Mouse (Mus musculus) ovary, postnatal 14 days (tissue): ENCODE data around the gene Ldb2.

Experiments used
- DNase-seq: peaks from one replicate; pipeline ENCODE4 v3.0.0; 2022; ENCODE audit warnings: low spot score

Ldb2 gene

DNA sequence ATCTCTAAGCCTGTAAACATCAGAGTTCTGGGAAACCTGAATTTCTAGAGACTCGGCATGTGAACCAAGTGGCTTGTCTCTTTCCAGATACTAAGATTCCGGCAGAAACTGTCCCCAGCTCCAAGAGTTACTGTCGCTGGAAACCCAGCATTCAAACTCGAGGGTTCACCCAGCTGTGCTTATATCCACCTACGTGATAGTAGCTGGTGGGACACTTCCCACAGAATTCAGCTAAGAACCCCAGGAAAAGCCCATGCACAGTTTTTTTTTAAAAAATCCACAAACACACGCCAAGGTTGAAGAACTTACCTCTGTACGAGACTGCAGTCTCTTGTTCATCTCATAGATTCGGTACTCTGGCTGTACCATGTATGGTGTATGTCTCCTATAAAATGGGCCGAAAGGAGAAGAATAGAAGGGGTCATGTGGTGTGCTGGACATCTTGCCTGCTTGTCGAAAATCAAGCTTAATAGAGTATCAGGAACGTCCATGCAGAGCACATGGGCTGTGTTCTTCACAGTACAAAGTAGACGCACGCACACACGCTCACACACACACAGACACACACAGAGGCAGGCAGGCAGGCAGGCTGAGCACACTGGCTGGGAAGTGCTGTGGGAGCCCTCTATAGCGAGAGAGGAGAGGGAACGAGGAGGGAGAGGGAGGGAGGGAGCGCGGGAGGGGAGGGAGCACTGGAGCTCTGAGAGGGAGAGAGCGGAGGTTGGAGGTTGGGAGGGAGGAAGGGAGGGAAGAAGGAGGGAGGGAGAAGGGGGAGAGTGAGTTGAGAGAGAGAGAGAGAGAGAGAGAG, at the start of gene Ldb2:
Gene Ldb2 (minus strand): TSS at position 628 of the 808 bp plus-strand sequence.
- peak; percentile 33 for DNase-seq

DNA sequence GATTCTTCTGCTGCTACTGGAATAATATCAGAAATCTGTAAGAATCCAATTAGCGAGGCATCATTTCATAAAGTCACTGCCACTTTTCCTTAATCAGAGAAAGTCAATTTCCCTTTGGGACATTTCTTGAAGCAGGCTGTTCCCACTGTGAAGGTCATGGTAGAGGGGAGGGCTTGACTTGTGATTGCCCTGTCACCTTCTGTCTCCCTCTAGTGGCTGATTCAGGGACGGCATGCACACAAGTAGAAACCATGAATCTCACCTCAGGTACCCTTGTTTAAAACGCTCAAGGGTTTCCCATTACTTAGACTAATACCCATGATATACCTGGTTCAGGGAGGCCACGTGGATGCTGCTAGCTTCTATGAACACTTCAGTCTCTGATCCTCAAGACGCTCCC, 31.8 kb upstream of the Ldb2 start:
- peak; percentile 27 for DNase-seq

DNA sequence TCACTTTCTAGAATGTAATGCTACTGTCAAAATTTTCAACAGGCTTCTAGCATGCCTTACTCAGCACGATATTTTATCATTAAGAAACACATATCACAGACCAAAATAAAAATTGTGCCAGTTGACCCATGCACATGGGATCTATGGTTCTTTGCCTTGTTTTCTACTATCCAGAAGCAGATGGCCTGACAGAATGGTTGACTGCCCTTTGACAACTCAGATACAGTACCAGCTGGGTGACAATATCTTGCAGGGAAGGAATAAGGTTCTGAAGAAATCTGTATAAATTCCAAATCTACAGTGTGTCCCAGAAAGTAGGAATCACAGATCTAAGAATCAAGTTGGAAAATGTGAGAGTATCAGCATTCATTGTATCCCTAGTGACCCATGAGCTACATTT, 16.0 kb upstream of the Ldb2 start:
- no peak for DNase-seq

DNA sequence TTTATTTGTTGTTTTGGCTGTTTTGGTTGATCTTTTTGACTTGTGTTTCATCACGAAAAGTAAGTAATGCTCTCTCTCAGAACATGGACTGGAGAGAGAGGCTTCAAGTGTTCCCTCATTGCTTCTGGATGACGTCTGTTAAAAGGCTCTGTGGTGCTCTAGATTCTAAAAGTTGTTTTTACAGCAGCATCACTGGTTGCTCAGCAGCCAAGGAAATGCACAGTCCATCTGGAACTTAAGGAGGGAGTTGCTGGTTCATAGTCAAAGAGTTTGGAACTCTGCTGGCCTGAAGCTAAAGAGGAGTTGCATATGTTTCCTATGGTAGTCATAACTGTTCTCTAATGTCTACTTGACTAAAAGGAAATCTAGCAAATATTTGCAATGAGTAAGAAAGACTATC, 6.5 kb upstream of the Ldb2 start:
- DNase-seq, result no peak

DNA sequence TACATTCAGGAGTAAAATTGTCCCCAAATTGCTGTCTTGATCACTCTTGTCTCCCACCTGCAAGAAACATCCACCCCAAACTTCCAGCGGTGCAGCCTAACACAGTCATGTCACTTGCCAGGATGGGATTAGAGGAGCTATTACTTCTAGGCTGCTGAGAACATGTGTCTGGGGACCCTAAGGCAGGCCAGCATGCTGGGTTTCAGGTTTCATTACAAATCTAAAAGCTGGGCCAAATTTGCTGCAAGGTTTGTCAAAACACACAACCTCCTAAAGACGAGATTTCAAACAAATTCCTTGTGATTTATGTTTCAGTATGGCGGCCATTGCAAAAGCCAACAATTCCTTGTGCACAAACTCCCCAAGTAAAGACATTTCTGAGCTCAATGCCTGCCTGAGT, 1.6 kb upstream of the Ldb2 start:
- DNase-seq, result no peak

DNA sequence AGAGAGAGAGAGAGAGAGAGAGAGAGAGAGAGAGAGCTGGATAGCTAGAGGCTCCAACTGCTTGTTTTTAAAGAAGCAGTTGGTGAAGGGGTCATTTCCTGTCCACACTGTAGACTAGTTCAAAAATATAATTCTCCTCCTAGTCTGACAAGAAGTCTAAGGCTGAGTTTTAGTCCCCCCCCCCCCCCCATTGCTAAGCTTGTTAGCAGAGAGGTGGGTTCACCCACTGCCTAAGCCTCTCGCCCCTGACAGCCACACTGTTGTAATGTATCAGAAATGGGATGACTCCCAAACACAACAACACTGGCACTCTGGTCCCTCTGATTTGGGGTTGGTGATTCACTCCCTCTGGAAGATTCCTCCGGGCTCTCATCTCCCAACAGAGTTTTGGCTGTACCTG, 381 bp upstream of the Ldb2 start:
- no peak for DNase-seq

DNA sequence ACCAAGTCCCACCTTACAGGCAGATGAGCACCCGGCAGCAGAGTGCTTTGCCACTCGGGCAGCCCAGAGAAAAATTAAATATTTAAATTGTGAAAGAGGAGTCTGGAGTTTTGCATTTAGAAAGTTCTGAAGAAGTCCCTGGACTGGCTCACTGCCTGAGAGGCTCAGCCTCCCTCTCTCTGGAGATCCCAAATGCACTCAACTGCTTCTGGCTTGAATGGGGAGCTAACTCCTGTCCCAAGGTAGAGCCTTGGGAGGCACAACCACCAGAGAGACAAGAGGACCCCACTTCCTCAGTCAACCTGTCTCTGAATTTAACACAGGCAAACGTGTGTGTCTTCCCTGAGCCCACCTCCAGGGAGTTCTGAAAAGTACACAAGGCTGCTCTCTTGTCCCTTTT, 987 bp downstream of the Ldb2 start:
- DNase-seq, result no peak

DNA sequence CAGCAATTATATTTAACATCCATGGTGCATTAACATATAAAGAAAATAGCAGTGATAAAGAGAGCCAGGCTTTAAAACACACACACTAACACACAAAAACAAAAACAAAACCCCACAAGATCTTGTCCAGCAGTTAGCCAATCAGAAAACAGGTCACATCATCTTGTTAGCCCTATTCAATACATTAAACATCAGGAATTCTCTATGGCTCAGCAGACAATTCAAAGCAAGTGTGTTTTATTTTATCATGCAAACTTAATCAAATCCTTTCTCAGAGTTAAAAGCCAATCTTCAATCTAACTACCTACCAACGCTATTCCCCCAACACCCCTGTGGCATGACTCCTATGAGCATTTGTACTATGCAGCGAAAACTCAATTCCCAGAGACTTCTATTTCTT, 1.4 kb downstream of the Ldb2 start:
- no peak for DNase-seq

DNA sequence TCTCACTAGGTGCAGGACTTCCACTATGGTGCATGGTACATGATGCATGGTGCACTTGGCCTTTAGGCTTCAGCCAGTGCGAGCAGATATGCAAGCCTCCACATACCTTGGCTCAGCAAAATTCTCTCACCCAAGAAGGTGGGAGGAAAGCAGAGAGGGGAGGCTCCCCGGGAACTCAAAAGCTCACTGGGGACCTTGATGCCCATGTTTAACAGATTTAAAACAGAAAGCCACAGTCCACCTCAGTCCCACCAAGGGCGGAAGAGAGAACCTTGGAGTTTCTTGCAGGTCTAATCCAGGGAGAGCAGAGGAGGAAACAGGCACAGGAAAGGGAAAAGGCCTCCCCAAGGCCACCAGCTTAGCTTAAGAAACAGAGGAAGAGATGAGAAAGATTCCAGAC, 14.9 kb downstream of the Ldb2 start:
- DNase-seq, result no peak

DNA sequence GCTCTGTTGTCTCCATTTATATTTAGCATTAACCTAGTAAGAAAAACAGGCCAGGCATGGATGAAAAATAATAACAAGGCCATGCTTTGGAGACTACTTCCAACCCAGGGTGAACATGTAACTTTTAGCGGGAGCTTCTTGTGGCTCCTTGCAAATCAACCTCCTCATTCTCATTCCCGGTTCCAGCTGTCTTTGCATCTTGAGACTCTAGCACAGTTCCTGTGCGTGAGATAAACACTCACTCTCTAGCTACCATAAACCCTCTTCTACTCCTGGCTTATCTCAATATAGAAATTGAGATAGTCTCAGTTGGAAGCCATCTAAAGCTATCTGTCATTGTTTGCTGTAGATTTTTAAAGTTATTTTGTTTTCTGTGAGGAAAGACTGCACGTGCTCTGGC, 20.1 kb downstream of the Ldb2 start:
- no peak for DNase-seq

DNA sequence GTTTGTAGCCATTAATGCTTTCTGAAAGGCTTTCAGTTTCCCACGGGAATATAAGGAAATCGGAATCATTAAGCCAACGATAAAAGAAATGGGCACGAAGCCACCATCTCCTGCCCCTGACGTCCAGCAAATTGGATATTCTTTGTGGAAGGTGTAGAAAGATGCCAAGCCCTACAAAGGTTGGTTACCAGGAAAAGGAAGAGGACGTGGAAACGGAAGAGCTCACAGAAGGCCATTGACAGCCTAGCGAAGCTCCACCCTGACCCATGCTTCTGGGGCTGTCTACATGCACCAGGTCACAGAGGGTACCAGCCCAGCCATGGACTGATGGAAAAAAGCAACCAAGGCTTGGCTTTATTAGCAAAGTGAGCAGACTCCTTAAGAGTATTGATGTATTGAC, 31.0 kb downstream of the Ldb2 start:
- no peak for DNase-seq

DNA sequence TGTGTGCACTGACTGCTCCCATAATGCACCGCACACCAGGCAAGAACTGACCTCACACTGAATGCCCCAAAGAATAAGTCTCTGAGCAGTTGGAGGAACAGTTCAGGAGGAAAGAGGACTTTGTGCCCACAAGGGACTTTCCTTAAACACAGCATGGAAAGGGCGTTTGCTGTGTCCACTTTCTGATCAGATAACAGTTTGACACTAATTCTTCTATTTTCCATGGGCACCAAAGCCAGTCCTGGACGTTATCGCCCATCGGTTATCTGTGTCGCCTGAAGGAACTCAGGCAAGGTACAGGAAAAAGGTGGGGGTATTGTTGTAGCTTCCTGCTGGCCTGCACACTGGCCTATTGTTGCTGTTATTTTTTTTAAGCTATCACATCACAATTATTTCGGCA, 34.6 kb downstream of the Ldb2 start:
- no peak for DNase-seq

DNA sequence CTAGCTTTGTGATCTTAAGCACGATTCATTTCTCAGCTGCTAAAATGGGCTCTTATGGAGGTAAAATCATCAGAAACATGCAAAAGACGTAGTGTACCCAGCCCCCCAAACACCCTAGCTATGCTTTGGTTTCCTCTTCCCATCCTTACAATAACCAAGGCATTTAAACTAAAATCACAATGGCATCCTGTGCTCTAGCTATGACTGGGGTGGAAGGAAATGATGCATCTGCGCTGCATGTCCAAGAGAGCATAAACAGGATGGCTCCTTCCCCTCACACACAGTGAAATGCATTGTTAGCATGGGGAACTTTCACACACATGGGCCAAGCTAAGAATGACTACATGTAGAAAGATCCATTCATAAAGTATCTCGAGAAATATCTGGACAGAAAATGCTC, 40.3 kb downstream of the Ldb2 start:
- no peak for DNase-seq

DNA sequence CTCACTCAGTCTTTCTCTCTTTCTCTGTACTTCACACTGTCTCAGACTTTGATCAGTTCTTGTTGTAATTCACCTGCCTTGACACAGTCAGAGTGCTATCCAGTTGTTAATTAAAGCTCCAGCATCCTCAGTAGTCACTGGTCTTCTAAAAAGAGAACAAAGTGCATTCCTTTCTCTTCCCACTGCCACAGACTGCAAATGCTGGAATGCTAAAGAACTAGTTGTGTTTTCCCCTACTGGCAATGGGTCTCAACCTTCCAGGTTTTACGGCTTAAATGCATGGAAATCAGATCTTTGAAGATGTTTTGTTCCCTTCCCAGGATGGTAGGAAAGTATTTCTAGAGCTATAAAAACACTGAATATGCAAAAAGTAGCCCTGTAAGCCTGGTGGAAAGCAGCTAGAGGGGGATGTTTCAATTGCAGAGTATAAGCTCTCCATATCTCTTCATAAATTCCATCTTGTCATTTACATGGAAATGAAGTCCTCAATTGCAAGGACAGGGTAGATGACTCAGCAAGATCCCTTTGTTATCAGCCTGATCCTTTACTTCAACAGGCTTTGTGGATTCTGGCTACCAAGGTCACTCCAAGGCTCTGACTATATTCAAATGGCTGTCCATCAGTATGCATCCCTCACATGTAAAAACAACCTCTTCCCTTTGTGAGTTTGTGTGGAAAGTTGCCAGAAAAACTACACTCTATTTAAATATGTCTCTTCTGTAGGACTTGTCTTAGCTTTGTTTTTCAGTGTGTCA, 45.1 kb downstream of the Ldb2 start:
- DNase-seq, result no peak

DNA sequence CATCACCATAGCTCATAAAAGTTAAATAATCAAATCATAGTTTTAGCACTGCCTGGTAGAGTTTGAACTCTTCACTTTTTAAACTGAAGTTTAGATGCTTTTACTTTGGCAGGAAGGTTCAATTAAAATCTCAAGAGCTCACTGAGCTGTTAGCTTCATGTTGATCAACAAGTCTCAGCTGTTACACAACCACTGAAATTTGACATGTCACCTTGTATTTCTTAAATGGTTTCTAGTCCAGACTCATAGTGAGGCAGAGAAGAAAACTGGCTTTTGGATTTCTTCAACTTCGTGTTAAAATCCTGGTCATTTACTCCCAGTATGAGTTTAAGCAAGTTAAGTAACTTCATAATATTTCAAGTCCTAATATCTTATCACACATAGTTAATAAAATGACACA, 53.8 kb downstream of the Ldb2 start:
- no peak for DNase-seq

DNA sequence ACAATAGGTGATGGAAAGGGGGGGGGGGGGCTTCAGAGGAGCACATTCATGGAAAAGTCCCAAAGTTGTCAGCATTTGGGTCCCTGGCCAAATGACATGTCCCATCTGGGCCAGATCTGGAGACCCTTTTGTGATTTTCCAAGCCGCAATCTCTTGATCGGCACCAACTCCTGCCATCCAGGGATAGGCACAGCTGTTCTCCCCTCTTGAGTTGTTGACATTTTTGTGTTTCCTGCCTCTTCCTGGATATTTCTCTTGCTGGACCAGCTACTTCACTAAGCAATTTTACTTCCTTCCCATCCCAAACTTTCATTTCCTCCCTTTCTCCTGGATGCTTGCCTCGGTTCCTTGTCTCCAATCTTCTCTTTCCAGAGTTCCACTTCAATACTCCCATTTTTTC, 63.1 kb downstream of the Ldb2 start:
- no peak for DNase-seq

DNA sequence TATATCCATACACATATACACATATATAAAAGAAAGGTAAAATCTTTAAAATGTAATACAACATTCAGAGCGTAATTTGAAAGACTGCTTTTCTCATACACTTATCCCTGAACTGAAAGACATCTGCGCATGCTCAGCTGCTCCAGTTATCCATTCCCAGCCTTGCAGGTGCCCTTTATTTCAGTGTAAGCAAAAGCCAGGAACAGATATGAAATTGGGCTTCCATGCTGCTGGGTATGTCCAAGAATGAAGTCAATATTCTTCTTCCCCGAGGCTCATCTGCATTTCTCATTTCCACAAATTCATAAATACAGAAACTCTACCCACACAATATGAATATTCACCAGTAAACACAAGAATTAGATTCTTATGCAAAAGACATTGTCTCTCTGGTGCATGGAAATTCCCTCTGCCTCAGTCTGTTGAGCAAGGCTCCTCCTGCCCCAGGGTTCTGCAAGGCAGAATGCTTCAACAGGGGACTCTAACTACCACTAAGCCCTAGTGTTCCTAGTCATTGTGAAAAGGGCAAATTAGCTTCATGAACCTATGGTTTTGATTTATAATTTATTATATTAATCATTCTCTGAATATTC, 65.3 kb downstream of the Ldb2 start:
- no peak for DNase-seq

DNA sequence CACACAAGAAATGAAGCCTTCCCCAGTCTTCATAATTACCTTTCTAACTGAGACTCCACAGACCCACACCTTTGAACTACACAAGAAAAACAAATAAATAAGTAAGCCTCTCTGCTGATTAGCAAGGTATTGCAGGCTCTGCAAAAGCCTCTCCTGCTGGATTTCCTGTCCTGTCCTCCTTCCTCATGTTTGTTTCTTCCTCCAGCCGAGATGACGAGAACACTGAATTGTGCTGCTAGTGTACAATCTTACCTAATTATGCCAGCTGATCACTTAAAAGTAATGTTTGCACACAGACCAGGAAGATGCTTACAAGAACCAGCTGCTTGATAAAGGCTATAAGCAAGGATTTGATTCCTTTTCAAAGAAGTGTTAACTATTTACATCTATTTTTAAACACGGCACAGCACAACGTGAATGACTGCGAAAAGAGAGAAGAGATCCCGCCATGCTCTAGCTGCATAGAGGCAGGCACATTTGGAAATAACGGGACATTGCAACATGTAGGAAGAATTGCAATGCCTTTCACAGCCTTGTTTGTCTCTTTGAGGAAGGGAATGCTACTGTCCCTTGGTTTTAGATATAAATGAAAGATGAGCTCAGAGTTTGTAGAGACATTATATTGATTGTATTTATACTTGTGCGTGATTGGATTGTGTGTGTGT, 69.7 kb downstream of the Ldb2 start:
- DNase-seq, result no peak

DNA sequence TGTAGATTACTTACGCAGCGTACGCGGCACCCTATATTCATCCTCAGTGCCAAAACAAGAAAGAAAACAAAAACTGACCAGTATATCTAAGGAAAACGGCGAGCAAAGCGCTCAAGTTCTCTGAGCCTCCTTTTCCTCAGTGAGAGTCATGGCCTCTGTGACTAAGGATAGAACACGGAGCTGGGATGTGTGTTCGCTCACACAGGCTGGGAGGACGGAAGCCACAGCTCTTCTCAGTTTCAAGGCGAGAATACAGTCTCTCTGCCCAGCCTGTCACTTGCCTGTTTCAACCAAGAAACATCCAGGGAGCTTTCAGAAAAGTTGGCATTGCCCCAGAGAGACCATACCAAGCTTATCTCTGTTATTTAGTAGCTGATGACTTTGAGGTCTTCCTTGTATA, 71.5 kb downstream of the Ldb2 start:
- no peak for DNase-seq

DNA sequence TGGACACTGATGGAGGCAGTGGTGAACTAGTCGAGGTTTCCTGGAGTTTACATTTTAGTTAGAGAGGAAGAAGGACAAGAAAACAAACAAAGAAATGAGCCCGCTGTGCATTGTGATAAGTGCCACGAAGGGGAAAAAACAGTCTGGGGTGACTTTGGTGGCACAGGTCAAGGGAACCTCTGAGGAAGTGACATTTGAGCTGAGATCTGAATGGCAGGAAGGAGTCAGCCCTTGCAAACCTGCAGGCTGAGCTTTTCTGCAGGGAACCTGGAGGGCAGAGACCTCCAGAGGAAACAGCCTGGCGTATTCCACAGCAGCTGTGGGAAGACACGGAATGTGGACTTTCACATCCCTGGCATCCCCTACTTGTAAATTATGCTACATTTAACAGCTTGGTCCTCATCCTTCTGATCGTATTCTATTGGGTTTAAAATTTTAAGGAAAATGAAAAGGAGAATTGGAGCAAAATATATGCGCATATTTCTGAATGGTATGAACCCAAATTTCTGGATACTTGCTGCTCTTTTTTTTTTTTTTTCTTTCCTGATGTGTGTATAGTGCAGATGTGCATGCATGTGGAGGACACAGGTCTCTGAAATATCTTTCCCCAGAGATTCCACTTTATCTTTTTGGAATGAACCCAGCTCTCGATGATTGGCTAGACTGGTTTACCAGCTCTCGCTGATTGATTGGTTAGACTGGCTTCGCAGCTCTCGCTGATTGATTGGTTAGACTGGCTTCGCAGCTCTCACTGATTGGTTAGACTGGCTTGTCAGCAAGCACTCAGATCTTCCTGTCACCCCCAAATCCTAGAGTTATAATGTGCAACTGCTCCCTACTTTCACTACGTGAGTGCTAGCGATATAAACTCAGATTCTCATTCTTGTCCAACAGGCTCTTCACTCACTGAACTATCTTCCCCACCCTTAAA, 72.7 kb downstream of the Ldb2 start:
- no peak for DNase-seq

DNA sequence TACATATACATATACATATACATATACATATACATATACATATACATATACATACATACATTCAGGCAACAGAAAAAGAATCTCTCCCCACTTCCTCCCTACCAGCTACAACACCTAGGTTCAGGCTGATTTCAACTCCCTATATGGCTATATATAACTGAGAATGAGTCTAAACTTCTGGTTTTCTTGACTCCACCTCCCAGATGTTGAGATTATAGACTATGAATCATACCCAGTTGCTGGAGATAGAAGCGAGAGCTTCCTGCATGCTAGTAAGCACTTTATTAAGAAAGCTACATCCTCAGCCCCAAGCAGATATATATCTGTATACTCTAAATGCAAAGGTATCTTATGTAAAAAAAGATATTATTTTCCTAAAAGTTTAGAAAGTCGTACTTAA, 74.0 kb downstream of the Ldb2 start:
- DNase-seq, result no peak

DNA sequence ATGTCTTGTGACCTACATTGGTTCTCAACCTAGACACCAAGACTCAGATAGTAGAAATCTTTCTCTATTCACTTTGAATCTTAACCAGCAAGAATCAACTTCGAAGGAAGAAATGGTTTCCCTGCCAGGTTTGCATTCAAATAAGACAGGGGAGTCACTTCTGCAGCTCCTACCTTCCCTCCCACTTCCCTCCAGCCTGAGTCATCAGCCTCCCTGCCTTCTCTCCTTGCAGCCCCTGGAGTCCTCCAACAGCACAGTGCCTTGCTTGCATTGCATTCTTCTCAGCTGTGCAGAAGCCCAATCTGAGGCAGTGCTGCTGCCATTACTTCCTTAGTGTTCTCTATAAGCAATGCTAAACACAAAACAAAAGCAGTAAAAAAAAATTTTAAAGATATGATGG, 79.6 kb downstream of the Ldb2 start:
- DNase-seq, result no peak
